Mouse (Mus musculus) C2C12 (cell line): ENCODE results near the gene Glod4.

Experiments used
- CEBPB ChIP-seq: IDR thresholded peaks from one replicate; pipeline ENCODE4 v1.6.1; 2011; ENCODE audit warnings: low read depth, mild to moderate bottlenecking, control low read depth, moderate library complexity
- CTCF ChIP-seq: IDR thresholded peaks from one replicate; pipeline ENCODE4 v1.5.1; 2011; ENCODE audit not compliant: control insufficient read depth, insufficient read depth, insufficient read length
- FOSL1 ChIP-seq: IDR thresholded peaks from one replicate; pipeline ENCODE4 v1.8.0; 2011; ENCODE audit warnings: mild to moderate bottlenecking, low read length; ENCODE audit not compliant: poor library complexity, insufficient read depth, severe bottlenecking
- MAX ChIP-seq: IDR thresholded peaks from one replicate; pipeline ENCODE4 v1.6.1; 2011; ENCODE audit warnings: mild to moderate bottlenecking, control low read depth
- MYOD1 ChIP-seq: IDR thresholded peaks from one replicate; pipeline ENCODE4 v1.6.1; 2011; ENCODE audit warnings: low read depth; ENCODE audit not compliant: control insufficient read depth, insufficient read length
- MYOG ChIP-seq: IDR thresholded peaks from one replicate; pipeline ENCODE4 v1.6.1; 2011; ENCODE audit not compliant: control insufficient read depth, insufficient read length; ENCODE audit errors: extremely low read depth
- USF1 ChIP-seq: IDR thresholded peaks from one replicate; pipeline ENCODE4 v1.6.1; 2011; ENCODE audit warnings: low read depth, mild to moderate bottlenecking, control low read depth, moderate library complexity

DNA sequence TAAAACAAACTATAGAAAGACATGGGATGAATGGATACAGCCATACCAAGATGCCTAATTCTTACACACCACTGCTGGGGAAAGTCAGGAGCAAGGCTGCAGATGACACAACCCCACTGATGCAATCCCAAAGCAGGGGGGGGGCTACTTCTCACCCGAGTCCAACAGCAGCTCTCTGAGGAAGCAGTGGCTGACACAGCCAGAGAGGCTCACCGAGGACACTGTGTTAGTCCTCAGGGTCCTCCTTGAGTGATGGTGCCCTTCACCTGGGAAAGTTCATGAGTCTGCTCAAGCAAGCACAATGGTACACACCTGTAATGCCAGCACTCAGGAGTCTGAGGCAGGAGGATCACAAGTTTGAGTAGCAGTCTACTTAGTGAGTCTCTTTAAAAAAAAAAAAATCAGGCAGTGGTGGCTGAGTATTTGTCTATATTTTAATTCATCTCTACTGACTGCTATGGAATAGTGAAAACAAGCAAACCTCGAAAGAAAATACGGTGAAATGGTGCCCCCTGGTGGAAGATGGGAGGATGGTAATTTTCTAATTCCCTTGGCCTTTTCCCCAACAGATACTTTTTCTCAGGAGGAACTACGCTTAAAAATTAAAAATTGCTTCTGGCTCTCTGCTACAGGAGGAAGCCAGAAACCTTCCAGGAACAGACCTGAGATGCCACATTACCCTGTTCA is 76.3 kb downstream of the Glod4 start:
- no peak for TF ChIP-seq CTCF
- no peak for TF ChIP-seq USF1
- no peak for TF ChIP-seq MAX
- TF ChIP-seq CEBPB, result no peak
- no peak for TF ChIP-seq MYOD1
- TF ChIP-seq MYOG, result no peak
- TF ChIP-seq FOSL1, result no peak
